In genomic region chr2:50744625-50745214, GRCm38 (mm10) we compare ENCODE assay signal across 27 mouse cellular contexts.
DNase-seq lines count a peak whose midpoint lies in the region; ATAC-seq lines count a peak whose summit lies in the region.
"Had no signal": no experiment of that assay in that cellular context is flagged by ENCODE, and none has a peak within 500 bp of the region (broad histone marks: within the 10 kb centered on the region; RNA-seq: fewer than 3 reads in every experiment).

No protein-coding gene starts in this region.

- H3K27me3 ChIP-seq in hindbrain, embryonic 11.5 days (ENCODE audit: control insufficient read depth, insufficient read depth, low read length), result no peaks in the 10 kb centered on the region
- no peaks in the 10 kb centered on the region for H3K27me3 ChIP-seq in hindbrain, embryonic 10.5 days (ENCODE audit: insufficient read depth, poor library complexity, severe bottlenecking)
- H3K27me3 ChIP-seq in neural tube, embryonic 11.5 days (ENCODE audit: control insufficient read depth, insufficient read depth, low read length), result no peaks in the 10 kb centered on the region
- no peaks in the 10 kb centered on the region for H3K27me3 ChIP-seq in forebrain, embryonic 15.5 days
- no peaks in the 10 kb centered on the region for H3K27me3 ChIP-seq in neural tube, embryonic 13.5 days
- H3K27me3 ChIP-seq: heart, embryonic 15.5 days; liver, embryonic 15.5 days; lung, embryonic 15.5 days; megakaryocyte, embryonic 14.5 days; stomach, embryonic 15.5 days had no signal

- no peak overlapping the region for H3K27ac ChIP-seq in hindbrain, embryonic 11.5 days (ENCODE audit: low read depth, low read length)
- H3K27ac ChIP-seq in hindbrain, embryonic 10.5 days, result no peak overlapping the region
- H3K27ac ChIP-seq in neural tube, embryonic 11.5 days (ENCODE audit: low read depth, low read length), result 0 out of 2 replicates have a peak overlapping the region, but pooled peaks have one; percentile 23
- no peak overlapping the region for H3K27ac ChIP-seq in forebrain, embryonic 15.5 days (replicated peaks)
- H3K27ac ChIP-seq in neural tube, embryonic 13.5 days (replicated peaks), result no peak overlapping the region
- H3K27ac ChIP-seq: gastrocnemius, adult 2 months; heart, embryonic 15.5 days; limb, embryonic 10.5 days; liver, embryonic 15.5 days; lung, embryonic 15.5 days; stomach, embryonic 15.5 days had no signal

- 66% methylated on average over 13 of the region's 13 CpGs for WGBS in hindbrain, embryonic 11.5 days
- WGBS in hindbrain, embryonic 10.5 days, result 75% methylated on average over 13 of the region's 13 CpGs
- 77% methylated on average over 13 of the region's 13 CpGs for WGBS in neural tube, embryonic 11.5 days
- WGBS in forebrain, embryonic 15.5 days, result 55% methylated on average over 13 of the region's 13 CpGs
- WGBS in neural tube, embryonic 13.5 days, result 33% methylated on average over 13 of the region's 13 CpGs

- no peaks in the 10 kb centered on the region for H3K36me3 ChIP-seq in hindbrain, embryonic 11.5 days (ENCODE audit: control insufficient read depth, insufficient read depth, low read length)
- H3K36me3 ChIP-seq in hindbrain, embryonic 10.5 days, result no peaks in the 10 kb centered on the region
- H3K36me3 ChIP-seq in neural tube, embryonic 11.5 days (ENCODE audit: control insufficient read depth, insufficient read depth, low read length), result no peaks in the 10 kb centered on the region
- no peaks in the 10 kb centered on the region for H3K36me3 ChIP-seq in forebrain, embryonic 15.5 days
- no peaks in the 10 kb centered on the region for H3K36me3 ChIP-seq in neural tube, embryonic 13.5 days
- H3K36me3 ChIP-seq: heart, embryonic 15.5 days; limb, embryonic 10.5 days; liver, embryonic 15.5 days; lung, embryonic 15.5 days; stomach, embryonic 15.5 days had no signal

- no peaks in the 10 kb centered on the region for H3K4me1 ChIP-seq in hindbrain, embryonic 11.5 days (replicated peaks; ENCODE audit: control insufficient read depth, insufficient read depth, low read length)
- peaks cover 7% of the 10 kb centered on the region; the same call in 1 of the 2 replicates for H3K4me1 ChIP-seq in hindbrain, embryonic 10.5 days (replicated peaks)
- 0 out of 2 replicates have a peak, but pooled peaks cover 3% of the 10 kb centered on the region for H3K4me1 ChIP-seq in neural tube, embryonic 11.5 days (ENCODE audit: control insufficient read depth, insufficient read depth, low read length)
- 0 out of 2 replicates have a peak, but pooled peaks cover 7% of the 10 kb centered on the region for H3K4me1 ChIP-seq in forebrain, embryonic 15.5 days
- H3K4me1 ChIP-seq in neural tube, embryonic 13.5 days (replicated peaks), result peaks cover 11% of the 10 kb centered on the region; the same call in 1 of the 2 replicates
- H3K4me1 ChIP-seq: heart, embryonic 15.5 days; liver, embryonic 15.5 days; lung, embryonic 15.5 days; stomach, embryonic 15.5 days had no signal

- peak; percentile 85 for ATAC-seq in hindbrain, embryonic 11.5 days (ENCODE audit: low FRiP score)
- ATAC-seq in neural tube, embryonic 11.5 days (ENCODE audit: insufficient read depth, low FRiP score, low TSS enrichment), result peak; percentile 68
- peak; percentile 51; the same call in 1 of the 2 replicates for ATAC-seq in forebrain, embryonic 15.5 days (replicated peaks)
- ATAC-seq in neural tube, embryonic 13.5 days (ENCODE audit: low read depth), result peak; percentile 72; the same call in 1 of the 2 replicates
- ATAC-seq: CD4-positive, CD25-positive, alpha-beta regulatory T cell, adult 4 months had no signal

- H3K9ac ChIP-seq in hindbrain, embryonic 11.5 days (ENCODE audit: low read depth, low read length), result no peak overlapping the region
- H3K9ac ChIP-seq in neural tube, embryonic 11.5 days (ENCODE audit: low read length), result no peak overlapping the region
- no peak overlapping the region for H3K9ac ChIP-seq in forebrain, embryonic 15.5 days (replicated peaks)
- H3K9ac ChIP-seq in neural tube, embryonic 13.5 days, result no peak overlapping the region
- H3K9ac ChIP-seq: heart, embryonic 15.5 days; liver, embryonic 15.5 days; lung, embryonic 15.5 days; stomach, embryonic 15.5 days had no signal

- no peak overlapping the region for H3K4me2 ChIP-seq in hindbrain, embryonic 11.5 days (replicated peaks; ENCODE audit: low read depth, low read length)
- H3K4me2 ChIP-seq in neural tube, embryonic 11.5 days (ENCODE audit: low read depth), result no peak overlapping the region
- no peak overlapping the region for H3K4me2 ChIP-seq in forebrain, embryonic 15.5 days (replicated peaks)
- H3K4me2 ChIP-seq in neural tube, embryonic 13.5 days, result no peak overlapping the region
- H3K4me2 ChIP-seq: heart, embryonic 15.5 days; liver, embryonic 15.5 days; lung, embryonic 15.5 days; stomach, embryonic 15.5 days had no signal

- peak; percentile 39 for DNase-seq in hindbrain, embryonic 11.5 days (ENCODE audit: low spot score)
- DNase-seq in hindbrain, embryonic 10.5 days (ENCODE audit: low spot score), result no peak
- no peak for DNase-seq in neural tube, embryonic 11.5 days (ENCODE audit: low spot score)
- DNase-seq in neural tube, embryonic 10.5 days (ENCODE audit: extremely low spot score, low spot score), result no peak
- no peak for DNase-seq in layer of hippocampus, postnatal 10 days (ENCODE audit: low spot score in 2 of 2)
- DNase-seq in natural killer cell, adult 2 months (ENCODE audit: low spot score in 2 of 2), result no peak
- DNase-seq: adrenal gland, postnatal 36 days; cerebellum, adult 11 months; cerebellum, adult 9-11 months; gastrocnemius, adult 2 months; heart, postnatal 36 days; kidney, adult 8-10 months; kidney, postnatal 14 days; liver; lung, postnatal 36 days; right cerebral cortex, adult 18-20 months; right cerebral cortex, postnatal 4 days; thymus, postnatal 25 days had no signal

- H3K9me3 ChIP-seq in hindbrain, embryonic 11.5 days (ENCODE audit: control insufficient read depth, low read length), result no peaks in the 10 kb centered on the region
- H3K9me3 ChIP-seq in hindbrain, embryonic 10.5 days, result no peaks in the 10 kb centered on the region
- H3K9me3 ChIP-seq in neural tube, embryonic 11.5 days (ENCODE audit: control insufficient read depth, low read length), result no peaks in the 10 kb centered on the region
- no peaks in the 10 kb centered on the region for H3K9me3 ChIP-seq in forebrain, embryonic 15.5 days
- H3K9me3 ChIP-seq in neural tube, embryonic 13.5 days, result no peaks in the 10 kb centered on the region
- H3K9me3 ChIP-seq: heart, embryonic 15.5 days; limb, embryonic 10.5 days; liver, embryonic 15.5 days; lung, embryonic 15.5 days; megakaryocyte, embryonic 14.5 days; stomach, embryonic 15.5 days had no signal

- no peak overlapping the region for H3K4me3 ChIP-seq in hindbrain, embryonic 11.5 days (ENCODE audit: low read depth, low read length)
- H3K4me3 ChIP-seq in hindbrain, embryonic 10.5 days, result no peak overlapping the region
- H3K4me3 ChIP-seq in neural tube, embryonic 11.5 days (ENCODE audit: low read depth, low read length), result no peak overlapping the region
- no peak overlapping the region for H3K4me3 ChIP-seq in forebrain, embryonic 15.5 days
- H3K4me3 ChIP-seq in neural tube, embryonic 13.5 days, result no peak overlapping the region
- H3K4me3 ChIP-seq: gastrocnemius, adult 2 months; heart, embryonic 15.5 days; limb, embryonic 10.5 days; liver, embryonic 15.5 days; lung, embryonic 15.5 days; stomach, embryonic 15.5 days had no signal
